In the genomic region with DNA sequence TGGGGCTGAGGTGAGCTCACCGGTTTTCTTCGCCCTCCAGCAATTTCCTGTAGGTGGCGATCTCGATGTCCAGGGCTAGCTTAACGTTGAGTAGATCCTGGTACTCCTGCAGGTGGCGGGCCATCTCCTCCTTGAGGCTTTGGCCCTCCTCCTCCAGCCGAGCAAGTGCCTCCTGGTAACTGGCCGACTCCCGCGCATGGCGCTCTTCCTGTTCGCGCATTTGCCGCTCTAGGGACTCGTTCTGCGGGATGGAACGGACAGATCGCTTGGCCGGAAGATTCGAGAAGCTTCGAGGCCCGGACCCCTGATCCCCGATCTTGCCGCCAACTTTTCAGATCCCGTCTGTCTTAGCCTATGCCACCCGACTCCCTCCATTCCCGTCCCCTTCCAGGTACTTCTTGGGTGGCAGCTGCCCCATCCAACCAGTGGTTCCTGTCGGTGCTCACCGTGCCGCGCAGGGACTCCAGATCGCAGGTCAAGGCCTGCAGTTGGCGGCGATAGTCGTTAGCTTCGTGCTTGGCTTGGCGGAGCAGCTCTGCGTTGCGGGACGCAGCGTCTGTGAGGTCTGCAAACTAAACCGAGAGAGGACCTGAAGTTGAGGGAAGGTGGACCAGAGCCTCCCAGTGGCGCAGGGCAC, we compare ENCODE assay signal across 8 mouse cellular contexts. TPM values are rescaled to one million over a fixed set of nuclear protein-coding genes. Genes with fewer than 3 reads are reported as not detected.
DNase-seq lines count a peak whose midpoint lies in the region; ATAC-seq and TF ChIP-seq lines count a peak whose summit lies in the region.

No protein-coding gene starts in this region.

- no peaks in the 10 kb centered on the region for H3K27me3 ChIP-seq in MEL (ENCODE audit: control insufficient read depth in 1 of 2, insufficient read depth in 2 of 2, low read length in 2 of 2)

- peaks cover 0 to 10% of the 10 kb centered on the region in 2 experiments; a peak in 2 of 4 replicates for H3K36me3 ChIP-seq in MEL (ENCODE audit: control insufficient read depth in 1 of 2, insufficient read depth in 2 of 2, low read length in 2 of 2)

- intact Hi-C loops in heart, postnatal 10 days (cut with DNase I), result no loop called here

- H3K9ac ChIP-seq in MEL (ENCODE audit: control insufficient read depth, low read depth, low read length, poor library complexity, severe bottlenecking), result no peak overlapping the region

- TF ChIP-seq POLR2A in MEL (IDR thresholded peaks at IDR 0.05; ENCODE audit: control insufficient read depth in 1 of 2, insufficient read depth in 1 of 2, low read depth in 1 of 2, low read length in 2 of 2, poor library complexity in 1 of 2), result no peak

- DNase-seq in MEL (ENCODE audit: low read depth, low spot score), result peak; percentile 49
- DNase-seq in c-Kit-positive CD71-negative TER-119-negative erythroid progenitor cells, embryonic 14.5 days (ENCODE audit: low read depth), result peak; percentile 70
- peak; percentile 28 for DNase-seq in fat pad, adult 2 months (ENCODE audit: extremely low read depth, low read depth, low spot score)
- peak; percentile 64 to 68 for DNase-seq in heart, postnatal 10 days
- peak; percentile 85 to 92 for DNase-seq in kidney, postnatal 25 days
- peak; percentile 44 for DNase-seq in right cerebral cortex, postnatal 4 days
- no peak for DNase-seq in frontal cortex, postnatal 25 days (ENCODE audit: low spot score in 2 of 2)

- TF ChIP-seq RAD21 in MEL (IDR thresholded peaks at IDR 0.05; ENCODE audit: low read depth, low read length), result peak; percentile 12

- no peak for TF ChIP-seq EP300 in MEL (IDR thresholded peaks at IDR 0.05; ENCODE audit: low read depth in 1 of 2, low read length in 2 of 2)

- H3K27ac ChIP-seq in MEL (ENCODE audit: control insufficient read depth, low read depth, low read length), result no peak overlapping the region

- no peak overlapping the region for H3K4me3 ChIP-seq in MEL (ENCODE audit: control insufficient read depth in 1 of 2, insufficient read depth in 1 of 2, low read depth in 2 of 2, low read length in 2 of 2)

- peak; percentile 92 for ATAC-seq in megakaryocyte, adult 5-6 weeks (ENCODE audit: poor library complexity, severe bottlenecking)

- peaks cover 7 to 19% of the 10 kb centered on the region in 2 experiments for H3K4me1 ChIP-seq in MEL (ENCODE audit: control insufficient read depth in 1 of 2, insufficient read depth in 2 of 2, low read length in 2 of 2)

- H3K79me2 ChIP-seq in MEL (ENCODE audit: control insufficient read depth, insufficient read depth, low read length, poor library complexity), result no peaks in the 10 kb centered on the region

- no peaks in the 10 kb centered on the region for H3K9me3 ChIP-seq in MEL (replicated peaks; ENCODE audit: insufficient read depth, low read length)

- TF ChIP-seq CTCF in MEL (IDR thresholded peaks at IDR 0.05 in 2 of 3, conservative IDR thresholded peaks at IDR 0.05 in 1 of 3; ENCODE audit: control insufficient read depth in 1 of 3, insufficient read depth in 1 of 3, low read depth in 2 of 3, low read length in 3 of 3, poor library complexity in 1 of 3, severe bottlenecking in 1 of 3), result peak; percentile 19 to 70 (median 50); a peak in 4 of 6 replicates

TF ChIP-seq in MEL, 35 proteins besides CTCF, POLR2A, EP300 and RAD21:
- TF ChIP-seq KAT2A (conservative IDR thresholded peaks at IDR 0.05; ENCODE audit: low read depth, low read length), result no peak
- TF ChIP-seq SMC3 (IDR thresholded peaks at IDR 0.05; ENCODE audit: low read depth, low read length), result peak; percentile 39
- TF ChIP-seq ZC3H11A (IDR thresholded peaks at IDR 0.05; ENCODE audit: low read depth, low read length), result no peak

RNA-seq across cellular contexts. Expression of a gene that starts 7.6 kb away (rescaled TPM):
- 1.3 and 2.0 TPM in 2 replicates for total RNA-seq in MEL (2012; rRNA removed)
- 1 to 10 TPM in 1 of 2 experiments, not detected in 1; 2.5 TPM for polyA plus RNA-seq in MEL (2012; ENCODE audit: insufficient read depth in 1 of 2, insufficient read length in 2 of 2, low read depth in 1 of 2, low replicate concordance in 2 of 2, missing spikeins in 1 of 2)
- under 1 TPM; 0.17 to 0.25 TPM for total RNA-seq in heart, postnatal 10 days (2021)
- 0.18 and 0.49 TPM in 2 replicates for total RNA-seq in megakaryocyte, adult 5-6 weeks (2015)
- total RNA-seq in megakaryocyte, adult 5-6 weeks (2017), result 0.49 TPM in 1 of 2 replicates, not detected in the other

RNA-seq across cellular contexts. Expression of a gene that starts 8.2 kb away (rescaled TPM):
- total RNA-seq in MEL (2012; rRNA removed), result 0.08 TPM in 1 of 2 replicates, not detected in the other
- under 1 TPM in 1 of 2 experiments, not detected in 1; 0.08 TPM for polyA plus RNA-seq in MEL (2012; ENCODE audit: insufficient read depth in 1 of 2, insufficient read length in 2 of 2, low read depth in 1 of 2, low replicate concordance in 2 of 2, missing spikeins in 1 of 2)
- not detected for total RNA-seq in heart, postnatal 10 days (2021)
- not detected in 2 replicates for total RNA-seq in megakaryocyte, adult 5-6 weeks (2015)
- not detected in 2 replicates for total RNA-seq in megakaryocyte, adult 5-6 weeks (2017)

RNA-seq across cellular contexts. Expression of a gene that starts 12.1 kb away (rescaled TPM):
- total RNA-seq in MEL (2012; rRNA removed), result 1.6 and 2.1 TPM in 2 replicates
- 1 to 10 TPM in 1 of 2 experiments, not detected in 1; 1.4 TPM for polyA plus RNA-seq in MEL (2012; ENCODE audit: insufficient read depth in 1 of 2, insufficient read length in 2 of 2, low read depth in 1 of 2, low replicate concordance in 2 of 2, missing spikeins in 1 of 2)
- total RNA-seq in heart, postnatal 10 days (2021), result under 1 TPM; 0.14 to 0.15 TPM
- total RNA-seq in megakaryocyte, adult 5-6 weeks (2015), result not detected in 2 replicates
- not detected in 2 replicates for total RNA-seq in megakaryocyte, adult 5-6 weeks (2017)

RNA-seq across cellular contexts. Expression of a gene that starts 12.3 kb away (rescaled TPM):
- total RNA-seq in MEL (2012; rRNA removed), result 261 and 266 TPM in 2 replicates
- polyA plus RNA-seq in MEL (2012; ENCODE audit: insufficient read depth in 1 of 2, insufficient read length in 2 of 2, low read depth in 1 of 2, low replicate concordance in 2 of 2, missing spikeins in 1 of 2), result 1,000 to 10,000 TPM in 1 of 2 experiments, 100 to 1,000 TPM in 1; 424 to 1,215 TPM
- total RNA-seq in heart, postnatal 10 days (2021), result 10 to 100 TPM; 48.5 to 59.2 TPM
- 67.2 and 80.2 TPM in 2 replicates for total RNA-seq in megakaryocyte, adult 5-6 weeks (2015)
- total RNA-seq in megakaryocyte, adult 5-6 weeks (2017), result 62.9 and 70.6 TPM in 2 replicates

RNA-seq across cellular contexts. Expression of a gene that starts 31.8 kb away (rescaled TPM):
- 36.1 and 40.8 TPM in 2 replicates for total RNA-seq in MEL (2012; rRNA removed)
- polyA plus RNA-seq in MEL (2012; ENCODE audit: insufficient read depth in 1 of 2, insufficient read length in 2 of 2, low read depth in 1 of 2, low replicate concordance in 2 of 2, missing spikeins in 1 of 2), result 100 to 1,000 TPM in 1 of 2 experiments, 10 to 100 TPM in 1; 45.7 to 116 TPM
- 1 to 10 TPM; 5.7 to 6.9 TPM for total RNA-seq in heart, postnatal 10 days (2021)
- total RNA-seq in megakaryocyte, adult 5-6 weeks (2015), result 22.1 and 24.9 TPM in 2 replicates
- 23.2 and 25.4 TPM in 2 replicates for total RNA-seq in megakaryocyte, adult 5-6 weeks (2017)

Comparison
In these comparisons a context has a peak if more than half of its experiments do, and no peak if none do; other contexts are left out.
1. DNase-seq: peak in MEL (single experiment), c-Kit-positive CD71-negative TER-119-negative erythroid progenitor cells, embryonic 14.5 days (single experiment), fat pad, adult 2 months (single experiment), heart, postnatal 10 days (2 of 2), kidney, postnatal 25 days (2 of 2) and right cerebral cortex, postnatal 4 days (single experiment); none in frontal cortex, postnatal 25 days (0 of 2).